Mouse (Mus musculus) T-cell, adult 66 days (primary cell): Measurements from ENCODE around the gene Irx6. TPM values are rescaled to one million over a fixed set of nuclear protein-coding genes. Genes with fewer than 3 reads are reported as not detected.

Experiments
- total RNA-seq, 2 experiments: library from RNA; stranded (reverse); gene quantifications; 3 replicates in 1 of 2; 4 replicates in 1 of 2; pipeline ENCODE4 v1.2.4; 2023

Gene Irx6
- not detected for total RNA-seq

GRCm38 (mm10) chr8:92674244-92675128 lies at the start of gene Irx6:
Gene Irx6 (plus strand): TSS chr8:92674288.

Other genes starting within 250 kb of the Irx6 start
- gene Mmp2, start 153.0 kb downstream of the Irx6 start, total RNA-seq = not detected
- 1 to 10 TPM; 1.5 to 2.6 TPM for gene Lpcat2, start 181.1 kb downstream of the Irx6 start, total RNA-seq
- not detected for gene Capns2, start 227.1 kb downstream of the Irx6 start, total RNA-seq